Mouse (Mus musculus) C2C12 (cell line): Measurements from ENCODE around the gene Ptov1. TPM values are rescaled to one million over a fixed set of nuclear protein-coding genes. Genes with fewer than 3 reads are reported as not detected.

Source experiments
- H3K27me3 ChIP-seq: one replicate; pipeline ENCODE4 v1.6.1; 2011; ENCODE audit not compliant: control insufficient read depth, insufficient read depth, insufficient read length
- H3K36me3 ChIP-seq: one replicate; pipeline ENCODE4 v1.6.1; 2011; ENCODE audit not compliant: control insufficient read depth, insufficient read depth
- H3K4me3 ChIP-seq: one replicate; pipeline ENCODE4 v1.5.1; 2011; ENCODE audit warnings: mild to moderate bottlenecking, control low read depth; ENCODE audit not compliant: poor library complexity, insufficient read depth, severe bottlenecking
- H3K79me2 ChIP-seq: one replicate; pipeline ENCODE4 v1.6.1; 2011; ENCODE audit not compliant: control insufficient read depth, insufficient read depth
- H3K79me3 ChIP-seq: one replicate; pipeline ENCODE4 v1.6.1; 2011; ENCODE audit warnings: low read depth, control low read depth
- H3ac ChIP-seq: one replicate; pipeline ENCODE3; 2011; ENCODE audit warnings: low read depth; ENCODE audit not compliant: control insufficient read depth, insufficient read length
- CEBPB ChIP-seq: IDR thresholded peaks from one replicate; pipeline ENCODE4 v1.6.1; 2011; ENCODE audit warnings: low read depth, mild to moderate bottlenecking, control low read depth, moderate library complexity
- CTCF ChIP-seq: IDR thresholded peaks from one replicate; pipeline ENCODE4 v1.5.1; 2011; ENCODE audit not compliant: control insufficient read depth, insufficient read depth, insufficient read length
- FOSL1 ChIP-seq: IDR thresholded peaks from one replicate; pipeline ENCODE4 v1.8.0; 2011; ENCODE audit warnings: mild to moderate bottlenecking, low read length; ENCODE audit not compliant: poor library complexity, insufficient read depth, severe bottlenecking
- MAX ChIP-seq: IDR thresholded peaks from one replicate; pipeline ENCODE4 v1.6.1; 2011; ENCODE audit warnings: mild to moderate bottlenecking, control low read depth
- MYOD1 ChIP-seq: IDR thresholded peaks from one replicate; pipeline ENCODE4 v1.6.1; 2011; ENCODE audit warnings: low read depth; ENCODE audit not compliant: control insufficient read depth, insufficient read length
- MYOG ChIP-seq: IDR thresholded peaks from one replicate; pipeline ENCODE4 v1.6.1; 2011; ENCODE audit not compliant: control insufficient read depth, insufficient read length; ENCODE audit errors: extremely low read depth
- USF1 ChIP-seq: IDR thresholded peaks from one replicate; pipeline ENCODE4 v1.6.1; 2011; ENCODE audit warnings: low read depth, mild to moderate bottlenecking, control low read depth, moderate library complexity
- polyA plus RNA-seq: library from polyadenylated mRNA; unstranded; fragments of >200 nt; fragmentation: generic; extraction: Trizol; gene quantifications from one replicate; pipeline ENCODE4 v1.2.1, GENCODE M21; 2012; ENCODE audit warnings: missing spikeins

Gene Ptov1
- polyA plus RNA-seq, 1 experiment, result 221 TPM

GRCm38 (mm10) chr7:44860576-44861428 is 8.8 kb downstream of the Ptov1 start:
- Histone ChIP-seq H3K79me3 (peaks cover 14% of the 10 kb centered on the region), H3K79me2 (peaks cover 38% of the 10 kb centered on the region), H3K27me3 (no peaks in the 10 kb centered on the region), H3ac (no peak overlapping the region), H3K36me3 (peaks cover 20% of the 10 kb centered on the region), H3K4me3 (no peak overlapping the region)
- TF ChIP-seq CEBPB (no peak), CTCF (peak; percentile 96), FOSL1 (no peak)

DNA sequence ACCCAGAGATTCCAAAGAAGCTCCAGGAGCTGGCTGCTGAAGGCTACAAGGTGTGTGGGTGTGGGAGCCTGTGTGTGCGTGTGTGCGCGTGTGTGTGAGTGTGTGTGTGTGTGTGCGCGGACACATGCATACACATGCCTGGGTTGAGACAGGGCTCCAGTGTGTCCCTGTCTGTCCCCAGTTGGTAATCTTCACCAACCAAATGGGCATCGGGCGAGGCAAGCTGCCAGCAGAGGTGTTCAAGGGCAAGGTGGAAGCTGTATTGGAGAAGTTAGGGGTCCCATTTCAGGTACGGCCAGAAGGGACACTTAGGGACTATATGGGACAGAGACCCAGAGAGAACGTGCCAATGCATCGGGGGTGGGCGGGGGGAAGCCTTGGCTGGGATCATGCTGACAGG is 9.7 kb downstream of the Ptov1 start:
- peaks cover 17% of the 10 kb centered on the region for H3K36me3 ChIP-seq
- TF ChIP-seq MAX (no peak), CEBPB (no peak), MYOD1 (no peak)

DNA sequence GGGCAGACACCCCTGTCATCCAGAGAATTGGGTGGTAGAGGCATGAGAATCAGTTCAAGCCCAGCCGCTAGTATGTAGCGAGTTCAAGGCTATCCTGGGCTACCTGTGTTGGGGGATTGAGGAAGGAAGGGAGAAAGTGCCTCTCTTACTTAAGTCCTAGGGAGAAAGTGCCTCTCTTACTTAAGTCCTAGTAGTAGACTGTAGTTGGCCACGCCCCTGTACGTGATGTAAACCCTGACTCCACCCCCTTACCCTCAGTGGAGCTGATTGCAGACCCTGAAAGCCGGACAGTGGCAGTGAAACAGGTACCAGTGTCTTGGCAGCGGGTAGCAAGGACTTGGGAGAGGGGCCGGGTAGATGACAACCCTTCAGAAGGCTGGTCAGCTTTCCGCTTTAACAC is 11.7 kb downstream of the Ptov1 start:
- H3K4me3 ChIP-seq, result peak overlapping the region; percentile 65
- peaks cover 26% of the 10 kb centered on the region for H3K79me2 ChIP-seq
- no peaks in the 10 kb centered on the region for H3K27me3 ChIP-seq
- H3K79me3 ChIP-seq, result peaks cover 11% of the 10 kb centered on the region
- peak overlapping the region; percentile 25 for H3ac ChIP-seq
- H3K36me3 ChIP-seq, result peaks cover 9% of the 10 kb centered on the region
- no peak for TF ChIP-seq MYOG
- no peak for TF ChIP-seq MYOD1
- no peak for TF ChIP-seq CEBPB
- TF ChIP-seq CTCF, result no peak
- TF ChIP-seq MAX, result no peak
- TF ChIP-seq FOSL1, result no peak
- TF ChIP-seq USF1, result no peak

More for the DNA sequence above, 9.7 kb downstream of the Ptov1 start:
- H3K27me3 ChIP-seq, result no peaks in the 10 kb centered on the region
- H3K79me3 ChIP-seq, result peaks cover 8% of the 10 kb centered on the region
- H3K4me3 ChIP-seq, result no peak overlapping the region
- peaks cover 29% of the 10 kb centered on the region for H3K79me2 ChIP-seq
- H3ac ChIP-seq, result no peak overlapping the region

- H3K79me3 ChIP-seq, result peaks cover 12% of the 10 kb centered on the region
- H3K4me3 ChIP-seq, result peak within 1 kb of the TSS; percentile 65
- peaks cover 9% of the 10 kb centered on the region for H3K36me3 ChIP-seq
- peaks cover 33% of the 10 kb centered on the region for H3K79me2 ChIP-seq
- H3ac ChIP-seq, result peak within 1 kb of the TSS; percentile 75
- TF ChIP-seq MYOD1, result no peak
- no peak for TF ChIP-seq USF1
- TF ChIP-seq CEBPB, result peak; percentile 30
- no peak for TF ChIP-seq FOSL1
- no peak for TF ChIP-seq CTCF
- no peak for TF ChIP-seq MYOG
- no peaks in the 10 kb centered on the region for H3K27me3 ChIP-seq
Observed at GRCm38 (mm10) chr7:44857042-44857552, 12.5 kb downstream of the Ptov1 start, which contains the start of gene Pnkp. Gene Pnkp, plus strand, starts transcription at chr7:44857139.

GRCm38 (mm10) chr7:44856265-44856916 is 13.2 kb downstream of the Ptov1 start:
- Histone ChIP-seq H3ac (no peak overlapping the region), H3K4me3 (peak overlapping the region; percentile 65), H3K27me3 (no peaks in the 10 kb centered on the region), H3K79me2 (peaks cover 40% of the 10 kb centered on the region), H3K79me3 (peaks cover 17% of the 10 kb centered on the region), H3K36me3 (peaks cover 9% of the 10 kb centered on the region)
- TF ChIP-seq MYOD1, result no peak

DNA sequence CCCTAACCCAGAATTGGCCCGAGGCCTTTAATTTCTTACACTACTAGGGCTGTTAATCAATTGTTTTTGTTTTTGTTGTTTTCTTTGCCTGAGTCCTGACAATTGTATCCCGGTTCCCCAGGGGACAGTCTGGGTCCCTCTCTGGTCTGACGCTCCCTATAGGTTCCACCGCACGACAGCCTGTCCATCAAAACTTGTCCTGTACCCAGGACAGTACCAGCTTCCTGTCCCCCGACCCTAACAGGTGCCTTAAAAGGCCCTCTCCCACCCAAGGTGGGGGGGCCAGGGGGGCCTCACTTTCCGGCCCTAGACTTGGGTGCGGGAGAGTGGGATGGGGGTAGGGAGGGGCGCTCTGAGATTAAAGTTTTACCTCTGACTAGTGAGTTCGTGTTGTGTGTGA is 14.6 kb downstream of the Ptov1 start:
- Histone ChIP-seq H3K27me3 (no peaks in the 10 kb centered on the region), H3K4me3 (peak overlapping the region; percentile 2), H3K79me3 (peaks cover 27% of the 10 kb centered on the region), H3K79me2 (peaks cover 47% of the 10 kb centered on the region), H3K36me3 (peaks cover 9% of the 10 kb centered on the region), H3ac (no peak overlapping the region)
- no peak for TF ChIP-seq CTCF
- TF ChIP-seq MYOD1, result no peak
- no peak for TF ChIP-seq CEBPB
- TF ChIP-seq MYOG, result no peak
- TF ChIP-seq USF1, result no peak
- no peak for TF ChIP-seq MAX
- TF ChIP-seq FOSL1, result no peak
